Mouse (Mus musculus) embryo, embryonic 10 days (tissue): Measurements from ENCODE around the gene Slc6a16.

ENCODE experiments used
- DNase-seq: peaks from one replicate; pipeline ENCODE4 v3.0.0-alpha.2; 2015; ENCODE audit warnings: low spot score

Gene Slc6a16

DNA sequence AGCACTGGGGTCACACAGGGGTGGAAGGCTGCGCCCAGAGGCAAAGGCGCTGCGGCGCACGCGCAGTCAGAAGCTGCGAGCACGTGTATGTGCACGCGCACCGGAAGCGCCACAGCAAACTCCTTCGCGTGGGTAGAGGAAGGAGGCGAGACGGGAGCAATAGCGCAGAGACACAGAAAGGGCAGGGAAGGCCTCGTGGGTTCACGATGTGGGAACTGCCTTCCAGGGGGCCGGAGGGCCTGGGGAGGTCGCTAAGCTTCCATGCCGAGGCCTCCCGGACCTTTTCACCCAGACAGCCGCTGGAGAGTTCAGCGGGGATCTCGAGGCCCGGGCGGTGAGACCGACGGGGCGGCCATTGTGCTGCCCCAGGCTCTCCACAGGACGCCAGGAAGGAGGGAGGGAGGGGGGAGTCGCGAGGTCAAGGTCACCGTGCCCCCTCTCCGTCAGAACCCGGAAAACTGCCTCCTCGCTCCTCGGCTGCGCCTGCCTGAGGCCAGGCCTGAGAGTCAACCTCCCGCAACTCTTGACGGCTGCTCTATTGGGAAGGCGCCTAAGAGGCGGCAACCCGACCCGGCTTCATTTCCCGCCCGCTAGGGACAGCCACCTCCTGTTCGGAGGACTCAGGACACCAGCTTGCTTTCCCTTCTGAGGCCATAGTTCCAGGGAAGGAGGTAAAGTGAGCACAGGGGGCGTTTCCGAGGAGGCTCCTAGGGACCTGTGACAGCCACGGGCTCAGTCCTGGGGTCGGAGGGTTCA lies at the start of gene Slc6a16:
TSS of gene Slc6a16 (plus strand) at position 453 of the 756 bp plus-strand sequence.
- DNase-seq = peak; percentile 68

DNA sequence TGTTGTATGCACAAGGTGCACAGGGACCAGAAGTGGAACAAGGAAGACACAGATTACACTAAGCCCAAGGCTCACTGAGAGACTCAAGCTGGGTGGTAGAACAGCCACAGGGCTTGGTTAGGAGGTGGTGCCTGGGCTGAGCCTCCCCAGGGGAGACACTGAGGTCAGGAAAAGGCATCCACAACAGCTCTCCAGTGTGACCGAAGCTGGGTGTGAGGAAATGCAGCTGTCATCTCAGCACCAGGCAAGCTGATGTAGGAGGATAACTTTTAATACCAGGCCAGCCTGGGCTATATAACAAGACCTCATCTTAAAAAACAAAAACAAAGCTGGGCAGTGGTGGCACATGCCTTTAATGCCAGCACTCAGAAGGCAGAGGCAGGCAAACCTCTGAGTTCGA lies 49.7 kb upstream of the Slc6a16 start:
- DNase-seq = no peak

DNA sequence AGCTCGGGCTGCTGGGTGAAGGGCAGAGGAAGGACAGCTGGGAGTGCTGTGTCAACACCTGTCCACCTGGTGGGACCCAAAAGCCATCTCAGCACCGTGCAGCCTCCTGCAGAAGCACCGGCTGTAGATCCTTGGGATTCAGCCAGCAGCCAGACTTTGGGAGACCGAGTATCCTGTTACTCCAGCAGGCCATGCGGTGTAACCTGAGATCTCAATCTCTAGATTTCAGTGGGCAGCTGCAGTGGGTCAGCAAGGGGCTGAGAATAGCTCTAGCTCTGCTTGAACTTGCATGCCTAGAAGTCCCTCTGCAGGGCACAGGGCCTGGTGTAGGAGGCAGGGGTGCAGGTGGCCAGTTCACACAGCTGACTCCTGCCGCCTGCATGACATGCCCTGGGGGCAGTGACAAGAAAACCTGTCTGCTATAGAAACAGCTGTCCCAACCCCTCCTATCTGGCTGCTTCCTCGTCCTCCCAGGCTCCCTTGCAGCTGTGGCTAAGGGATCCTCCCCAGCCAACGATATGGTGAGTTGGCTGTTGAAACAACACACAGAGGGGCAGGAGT lies 49.0 kb upstream of the Slc6a16 start:
- DNase-seq = peak; percentile 81

DNA sequence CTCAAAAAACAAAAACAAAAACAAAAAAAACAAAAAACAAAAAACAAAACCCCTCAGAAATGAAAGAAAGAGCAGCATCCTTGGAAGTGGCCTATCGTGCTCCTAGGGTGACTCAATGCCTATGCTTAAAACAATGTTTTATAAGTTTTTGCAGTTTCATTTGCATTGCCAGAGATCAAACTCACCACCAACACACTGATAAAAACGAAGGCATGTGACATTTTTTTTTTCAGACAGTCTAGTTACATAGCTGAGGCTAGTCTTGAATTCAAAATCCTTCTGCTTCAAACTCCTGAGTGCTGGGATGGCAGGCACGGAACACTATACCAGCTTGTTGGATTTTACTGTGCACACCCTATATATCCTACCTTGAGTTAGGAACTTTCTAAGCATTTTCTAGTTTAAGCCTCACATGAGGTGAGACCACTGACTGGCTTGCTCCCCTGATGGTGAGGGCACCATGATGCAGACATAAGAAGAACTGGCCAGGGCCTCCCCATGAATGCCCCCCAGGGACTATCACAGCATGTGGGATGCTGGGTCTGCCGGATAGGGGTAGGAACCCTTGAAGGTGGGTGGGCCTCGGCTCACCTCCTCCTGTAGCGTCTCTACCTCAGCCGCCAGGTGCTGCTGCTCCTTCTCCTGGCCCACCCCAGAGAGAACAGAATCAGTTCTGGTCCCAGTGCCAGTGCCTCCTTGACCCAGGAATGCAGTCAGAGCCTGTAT lies 48.1 kb upstream of the Slc6a16 start:
- no peak for DNase-seq

DNA sequence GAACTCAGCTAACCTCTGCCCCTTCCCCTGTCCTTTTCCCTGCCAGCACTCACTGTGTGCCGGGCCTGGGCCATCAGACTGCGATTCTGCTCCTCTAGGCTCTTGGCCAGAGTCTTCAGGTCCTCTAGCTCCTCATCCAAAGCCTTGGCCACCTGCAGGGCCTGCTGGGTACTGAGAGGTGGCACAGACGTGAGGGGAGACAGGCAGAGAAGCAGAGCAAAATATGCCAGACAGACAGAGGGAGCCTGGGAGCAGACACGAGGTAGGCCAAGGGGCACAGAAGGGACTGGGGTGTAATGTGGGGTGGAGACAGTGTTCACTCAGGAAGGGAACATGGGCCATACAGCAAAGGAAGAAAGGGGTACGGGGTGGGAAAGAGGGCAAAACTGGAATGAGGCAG lies 47.5 kb upstream of the Slc6a16 start:
- no peak for DNase-seq

DNA sequence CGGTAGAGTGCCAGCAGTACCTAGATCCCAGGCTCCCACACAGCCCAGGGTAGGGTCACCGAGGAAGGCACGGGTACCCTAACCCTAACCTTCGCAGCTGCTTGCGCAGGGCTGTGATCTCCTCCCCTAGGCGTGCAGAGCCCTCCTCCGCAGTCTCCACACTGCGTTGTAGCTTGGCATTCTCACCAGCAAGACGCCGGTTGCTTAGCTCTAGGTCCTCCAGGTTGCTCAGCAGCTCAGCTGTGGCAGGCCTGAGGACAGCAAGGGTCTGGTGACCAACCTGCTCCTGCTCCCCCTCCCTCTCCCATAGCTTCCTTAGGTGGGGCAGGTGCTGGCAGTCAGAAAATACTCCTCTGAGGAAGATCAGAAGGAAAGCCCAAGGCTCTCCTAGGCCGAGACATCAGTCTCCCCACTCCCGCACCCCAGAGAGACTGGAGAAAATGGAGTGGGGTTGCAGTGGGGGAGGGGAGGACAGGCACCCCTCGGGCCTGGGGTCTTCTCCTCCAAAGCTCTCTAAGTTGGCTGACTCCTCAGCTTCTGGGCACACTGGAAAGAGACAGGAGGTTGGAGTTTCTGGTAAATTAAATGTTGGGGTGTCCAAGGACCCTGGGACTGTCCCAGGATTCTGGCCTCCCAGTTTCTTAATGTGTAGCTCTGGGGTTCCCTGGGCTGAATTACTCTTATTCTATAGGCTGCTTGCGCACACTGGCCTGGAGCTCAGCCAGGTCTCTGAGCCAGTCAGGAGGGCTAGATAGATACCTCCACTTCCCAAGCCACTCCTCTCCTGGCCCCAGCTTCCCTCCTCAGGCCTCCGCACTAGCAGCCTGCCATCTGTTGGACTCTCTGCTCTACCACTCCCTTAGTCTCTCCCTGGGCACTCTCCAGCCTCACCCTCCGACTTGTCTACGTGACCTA lies 46.8 kb upstream of the Slc6a16 start:
- no peak for DNase-seq

DNA sequence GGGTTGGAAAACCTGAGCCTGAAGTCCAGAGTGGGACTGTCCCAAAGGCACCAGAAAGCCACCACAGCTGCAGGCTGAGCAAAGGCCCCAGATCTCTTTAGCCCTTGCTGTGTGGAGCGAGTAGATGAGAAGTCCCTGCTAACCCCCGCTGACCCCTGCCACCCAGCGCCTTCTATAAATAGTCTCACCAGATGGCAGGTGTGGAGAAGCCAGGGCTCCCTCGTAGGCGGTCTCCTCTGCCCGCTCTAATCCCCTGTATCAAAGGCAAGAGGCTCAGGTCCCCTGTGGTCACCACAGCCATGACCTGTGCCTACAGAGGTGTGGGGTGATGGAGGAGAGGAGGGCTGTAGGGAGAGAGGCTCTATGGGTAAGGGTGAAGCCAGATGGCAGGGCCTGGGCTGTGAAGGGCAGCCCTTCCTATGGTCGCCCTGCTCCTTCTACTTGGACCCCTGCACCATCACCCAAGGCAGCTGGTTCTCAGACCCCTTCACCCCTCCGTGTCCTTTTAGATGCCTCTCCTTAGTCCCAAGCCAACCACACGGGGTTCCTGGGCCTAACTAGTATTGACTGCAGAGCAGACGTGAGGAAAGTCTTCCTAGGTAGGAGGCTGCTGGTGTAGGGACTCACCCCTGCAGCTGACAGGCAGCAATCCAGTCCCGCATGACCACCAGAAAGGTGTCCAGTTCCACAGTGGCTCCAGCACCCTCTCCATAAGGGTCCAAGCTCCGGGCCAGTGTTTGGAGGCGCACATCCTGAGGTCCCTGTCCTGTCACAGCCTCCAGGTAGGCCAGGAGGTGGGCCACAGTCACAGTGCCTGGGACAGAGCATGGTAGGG lies 45.3 kb upstream of the Slc6a16 start:
- no peak for DNase-seq

DNA sequence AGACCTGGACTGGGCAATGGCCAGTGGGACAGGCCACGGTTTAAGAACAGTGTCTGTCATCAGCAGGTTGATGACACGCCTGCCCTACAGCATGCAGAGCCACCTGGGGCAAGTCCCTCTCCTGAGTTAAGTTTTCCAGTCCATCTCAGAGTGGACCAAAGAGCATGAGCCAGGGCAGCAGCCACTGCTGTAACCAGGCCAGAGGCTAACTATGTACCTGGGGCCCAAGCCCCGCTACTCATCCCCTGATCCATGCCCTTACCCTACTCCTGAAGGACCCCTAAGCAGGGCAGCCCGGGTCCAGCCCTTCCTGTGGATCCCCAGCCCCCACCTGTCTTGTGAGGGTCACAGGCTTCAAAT lies 44.7 kb upstream of the Slc6a16 start:
- no peak for DNase-seq

DNA sequence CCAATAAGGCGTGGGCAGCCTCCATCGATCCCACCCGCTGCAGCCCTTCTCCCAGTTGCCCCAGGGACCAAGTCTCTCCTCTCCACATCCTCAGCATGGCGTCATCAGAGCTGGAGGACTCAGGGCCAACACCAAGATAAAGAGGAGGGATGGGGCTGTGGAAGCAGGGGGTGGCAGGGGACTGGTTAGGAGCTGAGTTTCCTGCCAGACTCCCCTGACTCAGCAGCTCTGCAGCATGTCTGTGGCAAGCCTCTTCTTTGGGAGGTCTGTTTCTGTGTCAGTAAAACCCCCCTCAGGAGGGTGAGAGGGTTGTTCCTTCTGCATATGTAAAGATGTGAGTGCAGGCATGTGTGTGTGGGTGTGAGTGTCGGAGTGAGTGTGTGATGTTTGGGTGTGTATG lies 43.9 kb upstream of the Slc6a16 start:
- DNase-seq = no peak

DNA sequence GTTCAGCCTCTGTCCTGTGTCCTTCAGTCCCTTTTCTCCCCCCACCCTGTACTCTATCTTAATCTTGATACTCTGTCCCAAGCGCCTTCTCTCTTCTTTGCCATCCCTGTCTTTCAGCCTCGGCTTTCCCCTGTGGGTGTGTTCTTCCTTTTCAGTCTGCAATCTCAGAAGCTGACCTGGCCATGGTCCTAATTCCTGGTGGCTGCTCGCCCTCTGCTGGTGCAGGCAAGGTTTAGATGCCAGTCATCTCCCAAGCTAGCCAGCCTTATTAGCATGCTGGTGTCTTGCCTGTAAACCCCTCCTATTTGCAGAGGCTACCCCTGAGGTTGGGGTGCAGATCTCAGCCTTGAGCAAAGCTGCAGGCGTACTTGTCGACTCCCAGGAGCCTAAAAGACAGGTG lies 42.5 kb upstream of the Slc6a16 start:
- DNase-seq = peak; percentile 89

DNA sequence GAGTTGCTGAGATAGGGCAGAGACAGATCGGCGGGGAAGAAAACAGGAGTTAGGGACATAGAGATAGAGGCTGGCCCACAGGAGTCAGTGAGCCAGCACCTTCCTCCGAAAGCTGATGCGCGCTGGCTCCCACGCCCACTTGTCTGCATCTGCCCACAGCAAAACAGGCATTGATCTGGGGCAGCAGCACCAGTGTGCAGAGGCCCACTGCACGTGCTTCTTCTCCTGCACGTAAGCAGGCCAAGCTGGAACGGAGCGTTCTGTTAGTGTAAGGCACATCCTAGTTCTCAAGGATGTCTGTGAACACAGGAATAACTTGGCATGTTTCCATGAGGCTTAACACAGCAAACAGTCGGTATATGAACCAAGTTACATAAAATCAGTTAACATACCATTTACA lies 41.9 kb upstream of the Slc6a16 start:
- DNase-seq = no peak

DNA sequence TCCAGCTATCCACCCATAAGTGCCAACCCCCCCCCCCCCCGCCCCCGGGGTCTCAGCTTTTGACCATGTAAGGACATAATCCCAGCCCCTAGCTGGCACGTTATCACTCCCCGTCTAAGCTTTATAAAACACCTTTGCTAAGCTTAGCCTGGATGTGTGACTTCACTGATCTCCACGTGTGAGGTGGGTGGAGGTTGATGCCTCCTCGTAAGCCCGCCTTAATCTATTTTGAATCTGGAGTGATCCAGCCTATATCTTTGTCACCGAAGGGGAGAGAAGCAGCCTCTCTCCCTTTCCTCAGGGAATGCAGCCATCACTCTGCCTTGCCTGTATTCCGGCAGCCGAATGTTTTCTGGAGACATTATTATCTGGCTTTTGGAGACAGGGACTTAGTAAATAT lies 38.2 kb upstream of the Slc6a16 start:
- no peak for DNase-seq

DNA sequence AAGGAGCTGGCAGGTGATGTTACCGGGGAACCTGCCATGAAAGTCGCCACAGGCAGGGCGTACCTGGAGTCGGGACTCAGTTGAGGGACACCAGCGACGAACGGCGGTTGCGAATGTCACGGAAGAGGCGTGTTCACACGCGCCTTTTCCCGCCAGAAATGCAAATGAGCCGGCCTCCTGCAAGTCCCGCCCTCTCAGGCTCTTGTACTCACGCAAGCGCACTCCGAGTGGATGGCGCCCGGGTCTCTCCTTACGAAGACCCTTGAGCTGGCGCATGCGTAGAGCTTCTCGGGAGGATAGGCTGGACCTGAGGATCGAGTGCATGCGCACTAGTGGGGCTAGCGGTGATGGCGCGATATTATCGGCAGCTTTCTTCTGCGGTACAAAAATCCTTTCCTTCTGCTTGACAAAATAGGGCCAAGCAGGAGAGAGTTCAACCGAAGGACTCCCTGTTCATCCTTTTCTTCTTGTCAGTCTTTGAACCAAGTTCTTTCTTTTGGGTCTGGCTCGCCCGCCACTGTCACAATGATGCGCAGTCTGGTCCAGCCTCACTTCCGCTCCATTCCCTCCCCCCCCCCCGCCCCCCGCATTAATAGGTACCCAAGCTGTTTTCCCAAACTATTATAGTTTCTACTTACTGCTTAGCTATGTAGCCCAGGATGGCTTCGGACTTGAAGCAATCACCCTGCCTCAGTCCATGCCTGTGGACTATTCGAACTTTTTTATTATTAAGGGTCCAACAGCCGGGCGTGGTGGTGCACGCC lies 36.3 kb upstream of the Slc6a16 start, which contains the start of gene Ccdc155:
TSS of gene Ccdc155 (minus strand) at position 513 of the 764 bp plus-strand sequence.
- DNase-seq = peak; percentile 100

DNA sequence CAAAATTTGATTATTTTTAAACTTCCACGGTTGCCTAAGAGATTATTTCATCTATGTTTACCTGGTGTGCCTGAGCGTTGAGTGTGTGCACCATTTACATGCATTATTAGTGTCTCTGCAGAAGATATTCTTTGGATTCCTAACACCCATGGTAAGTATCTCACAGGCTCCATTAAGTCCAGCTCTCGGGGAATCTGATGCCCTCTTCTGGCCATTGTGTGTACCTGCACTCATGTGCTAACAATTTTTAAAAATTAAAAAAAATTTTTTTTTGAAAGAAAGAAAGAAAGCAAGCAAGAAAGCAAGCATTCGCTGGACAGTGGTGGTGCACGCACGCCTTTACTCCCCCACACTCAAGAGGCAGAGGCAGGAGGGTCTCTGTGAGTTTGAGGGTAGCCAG lies 32.6 kb upstream of the Slc6a16 start:
- no peak for DNase-seq

DNA sequence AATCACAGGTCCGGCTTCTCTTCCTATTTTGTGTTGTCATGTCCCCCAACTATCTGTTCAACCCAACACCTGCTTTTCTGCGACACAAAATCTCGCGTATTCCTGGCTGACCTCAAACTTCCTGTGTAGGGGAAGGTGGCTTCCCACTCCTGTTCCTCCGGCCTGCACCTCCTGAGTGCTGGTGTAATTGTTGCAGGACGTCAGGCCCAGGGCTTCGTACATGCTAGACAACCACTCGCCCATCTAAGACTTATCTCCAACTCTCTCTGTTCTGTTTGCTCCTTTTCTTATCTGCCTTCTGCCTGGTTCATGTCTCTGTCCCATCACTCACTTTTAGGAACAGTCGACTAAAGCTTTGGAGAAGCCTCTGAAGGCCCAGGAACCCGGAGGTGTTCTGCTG lies 29.8 kb upstream of the Slc6a16 start:
- no peak for DNase-seq

DNA sequence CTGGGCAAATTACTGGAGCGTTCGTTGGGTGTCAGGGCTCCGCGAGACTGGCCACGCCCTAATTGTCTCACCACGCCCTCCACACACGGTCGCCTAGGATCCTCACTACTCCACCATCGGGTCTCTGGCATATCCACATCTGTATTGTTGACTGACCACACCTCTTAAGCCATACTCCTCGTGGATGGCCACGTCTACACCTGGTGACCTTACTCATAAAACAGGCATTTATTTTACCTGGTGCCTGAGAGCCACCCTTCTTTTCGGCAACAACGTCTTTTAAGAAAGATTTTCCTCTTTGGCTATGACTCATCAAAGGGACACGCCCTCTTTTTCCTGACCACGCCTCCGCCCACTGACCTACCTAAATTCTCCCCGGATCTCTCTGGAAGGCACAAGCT lies 29.0 kb upstream of the Slc6a16 start, which contains the start of gene Dkkl1:
TSS of gene Dkkl1 (minus strand) at position 297 of the 401 bp plus-strand sequence.
- peak; percentile 29 for DNase-seq

DNA sequence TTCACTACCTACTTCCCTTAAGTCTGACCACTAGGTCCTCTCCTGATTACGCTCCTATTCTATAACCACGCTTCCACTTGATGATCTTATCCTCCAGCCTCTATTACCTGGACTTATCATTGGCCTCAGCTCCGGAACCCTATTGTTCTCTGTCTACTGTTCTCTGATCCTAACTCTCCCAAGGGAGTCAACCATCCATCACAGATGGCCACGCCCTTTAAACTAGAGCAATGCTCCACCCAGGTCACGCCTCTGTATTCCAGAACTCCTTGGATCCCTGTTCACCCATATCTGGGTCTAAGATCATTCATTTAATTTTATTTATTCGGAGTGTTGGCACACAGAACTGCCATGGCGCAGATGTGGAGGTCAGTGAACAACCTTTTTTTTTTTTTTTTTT lies 28.5 kb upstream of the Slc6a16 start:
- DNase-seq = no peak

DNA sequence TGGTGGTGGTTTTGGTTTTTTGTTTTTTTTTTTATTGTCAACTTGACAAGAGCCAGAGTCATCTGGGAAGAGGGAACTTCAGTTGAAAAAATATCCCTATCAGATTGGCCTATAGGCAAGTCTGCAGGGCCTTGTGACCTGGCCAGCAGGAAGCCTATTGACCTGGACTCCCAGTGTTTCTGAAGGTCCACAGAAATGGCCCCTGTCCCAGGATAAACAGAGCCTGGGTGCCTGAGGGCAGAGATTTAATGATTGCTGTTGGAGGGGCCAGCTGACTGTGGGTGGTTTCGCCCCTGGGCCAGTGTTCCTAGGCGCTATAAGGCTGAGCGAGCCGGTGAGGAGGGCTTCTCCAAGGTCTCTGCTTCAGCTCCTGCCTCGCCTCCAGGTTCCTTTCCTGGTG lies 27.2 kb upstream of the Slc6a16 start:
- DNase-seq = no peak

DNA sequence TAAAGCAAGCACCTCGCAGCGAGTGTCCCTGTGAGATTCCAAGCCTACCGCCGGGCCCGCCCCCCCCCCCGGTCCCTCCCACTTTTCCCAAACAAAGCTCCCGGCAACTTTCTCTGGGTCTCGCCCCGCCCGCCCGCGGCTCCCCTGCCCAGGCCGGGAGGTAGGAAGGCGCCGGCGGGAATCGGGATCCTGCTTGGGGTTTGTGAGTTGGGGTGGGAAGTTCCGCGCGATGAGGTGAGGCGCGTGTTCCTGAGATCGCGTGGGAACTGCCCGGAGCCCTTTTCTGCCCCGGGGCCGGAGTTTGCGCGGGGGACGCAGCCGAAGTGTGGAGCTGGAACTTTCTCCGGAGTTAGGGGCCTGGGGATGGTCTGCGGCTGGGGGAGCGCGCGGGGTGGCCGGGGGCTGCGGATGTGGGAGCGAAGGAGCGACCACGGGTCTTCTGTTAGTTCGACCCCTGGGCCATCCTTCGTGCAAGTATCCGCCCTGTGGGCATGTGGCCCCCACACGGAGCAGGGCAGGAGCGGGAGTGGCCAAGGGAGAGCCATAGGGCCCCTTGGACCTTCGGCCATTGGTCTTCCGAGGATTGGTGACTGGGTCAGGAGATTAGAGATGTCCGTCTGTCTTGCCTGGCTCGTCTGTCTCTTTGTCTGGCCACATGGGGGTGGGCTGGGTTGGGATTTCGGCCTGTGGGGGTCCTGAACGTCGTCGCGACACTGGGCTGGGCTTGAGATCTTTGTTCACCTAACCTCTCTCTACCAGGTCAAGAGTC lies 25.0 kb upstream of the Slc6a16 start, which contains the start of gene Tead2:
TSS of gene Tead2 (plus strand) at position 81 of the 769 bp plus-strand sequence.
- DNase-seq = peak; percentile 76
